Mouse (Mus musculus) limb, embryonic 13.5 days (tissue): ENCODE measurements around the gene Cpne4. TPM values are rescaled to one million over a fixed set of nuclear protein-coding genes. Genes with fewer than 3 reads are reported as not detected.
A peak's percentile ranks its signal among the peaks of the same experiment; 100 is the strongest.

Experiments used
- ATAC-seq: fragments of 200-750 bp; cut with Nextera tagmentation; 2 replicates; pipeline ENCODE4 v1.8.0; 2017; ENCODE audit warnings: low read depth, moderate number of reproducible peaks, moderate TSS enrichment; ENCODE audit not compliant: low FRiP score
- H3K27ac ChIP-seq: fragments of 300-500 bp; sonication (generic); 2 replicates; pipeline ENCODE4 v1.5.1; 2015; ENCODE audit warnings: inconsistent platforms, mild to moderate bottlenecking, moderate library complexity
- H3K27me3 ChIP-seq: fragments of 300-500 bp; sonication (generic); 2 replicates; pipeline ENCODE4 v1.6.1; 2015; ENCODE audit warnings: mild to moderate bottlenecking, inconsistent platforms
- H3K36me3 ChIP-seq: fragments of 300-500 bp; sonication (generic); 2 replicates; pipeline ENCODE4 v1.6.1; 2015; ENCODE audit warnings: inconsistent platforms, mild to moderate bottlenecking, moderate library complexity
- H3K4me1 ChIP-seq: fragments of 300-500 bp; sonication (generic); 2 replicates; pipeline ENCODE4 v1.6.1; 2015; ENCODE audit warnings: inconsistent platforms
- H3K4me2 ChIP-seq: fragments of 300-500 bp; sonication (generic); replicated peaks from 2 replicates; pipeline ENCODE4 v1.6.1; 2015; ENCODE audit warnings: inconsistent platforms, mild to moderate bottlenecking, moderate library complexity
- H3K4me3 ChIP-seq: fragments of 300-500 bp; sonication (generic); 2 replicates; pipeline ENCODE4 v1.5.1; 2015; ENCODE audit warnings: moderate library complexity, mild to moderate bottlenecking, inconsistent platforms
- H3K9ac ChIP-seq: fragments of 300-500 bp; sonication (generic); 2 replicates; pipeline ENCODE4 v1.6.1; 2015; ENCODE audit warnings: mild to moderate bottlenecking, inconsistent platforms
- H3K9me3 ChIP-seq: fragments of 300-500 bp; sonication (generic); 2 replicates; pipeline ENCODE4 v1.6.1; 2016; ENCODE audit warnings: inconsistent platforms
- WGBS: fragments of 180-500 bp; shearing (Covaris S2); methylation state at CpG from one replicate; pipeline ENCODE4 v1.1.7; 2015; 5-methylcytosine and 5-hydroxymethylcytosine counted together
- polyA plus RNA-seq: library from polyadenylated mRNA; unstranded; fragments of >200 nt; fragmentation: Nextera tagmentation; extraction: Ambion mirVana; gene quantifications from 2 replicates; pipeline ENCODE4 v1.2.1, GENCODE M21; 2015

Gene Cpne4
- polyA plus RNA-seq, 1 experiment from 2014 or later = 0.78 TPM

- Histone ChIP-seq H3K36me3 (no peaks in the 10 kb centered on the region), H3K27ac (no peak overlapping the region), H3K4me1 (no peaks in the 10 kb centered on the region), H3K27me3 (no peaks in the 10 kb centered on the region), H3K9me3 (no peaks in the 10 kb centered on the region), H3K9ac (no peak overlapping the region), H3K4me3 (no peak overlapping the region), H3K4me2 (no peak overlapping the region)
- 57% methylated on average over 1 of the region's 1 CpGs for WGBS
- ATAC-seq = no peak
Measured at GRCm38 (mm10) chr9:104998225-104998624, 451.1 kb downstream of the Cpne4 start.

GRCm38 (mm10) chr9:105010721-105011120 is 463.6 kb downstream of the Cpne4 start:
- H3K9me3 ChIP-seq = no peaks in the 10 kb centered on the region

GRCm38 (mm10) chr9:105018186-105018585 is 471.1 kb downstream of the Cpne4 start:
- 84% methylated on average over 7 of the region's 7 CpGs for WGBS
- no peaks in the 10 kb centered on the region for H3K9me3 ChIP-seq
- no peak overlapping the region for H3K4me3 ChIP-seq
- H3K9ac ChIP-seq = no peak overlapping the region
- no peak for ATAC-seq
- H3K4me1 ChIP-seq = no peaks in the 10 kb centered on the region
- H3K4me2 ChIP-seq = no peak overlapping the region
- no peaks in the 10 kb centered on the region for H3K36me3 ChIP-seq
- H3K27ac ChIP-seq = no peak overlapping the region
- no peaks in the 10 kb centered on the region for H3K27me3 ChIP-seq

More at GRCm38 (mm10) chr9:105010721-105011120, 463.6 kb downstream of the Cpne4 start:
- Histone ChIP-seq H3K36me3 (no peaks in the 10 kb centered on the region), H3K27ac (no peak overlapping the region), H3K4me1 (no peaks in the 10 kb centered on the region; the same call in 1 of the 2 replicates), H3K9ac (no peak overlapping the region), H3K4me3 (no peak overlapping the region), H3K4me2 (no peak overlapping the region), H3K27me3 (no peaks in the 10 kb centered on the region)
- WGBS = 11% methylated on average over 2 of the region's 2 CpGs
- ATAC-seq = no peak

GRCm38 (mm10) chr9:105028311-105028710 is 481.2 kb downstream of the Cpne4 start:
- Histone ChIP-seq H3K4me1 (no peaks in the 10 kb centered on the region), H3K27me3 (no peaks in the 10 kb centered on the region), H3K36me3 (no peaks in the 10 kb centered on the region), H3K9ac (no peak overlapping the region), H3K4me3 (no peak overlapping the region), H3K27ac (no peak overlapping the region), H3K4me2 (no peak overlapping the region), H3K9me3 (no peaks in the 10 kb centered on the region)
- 70% methylated on average over 3 of the region's 3 CpGs for WGBS
- ATAC-seq = no peak

- Histone ChIP-seq H3K27ac (no peak overlapping the region), H3K4me2 (no peak overlapping the region), H3K4me3 (no peak overlapping the region), H3K9ac (no peak overlapping the region), H3K4me1 (no peaks in the 10 kb centered on the region), H3K36me3 (no peaks in the 10 kb centered on the region), H3K9me3 (no peaks in the 10 kb centered on the region), H3K27me3 (no peaks in the 10 kb centered on the region)
- 87% methylated on average over 9 of the region's 9 CpGs for WGBS
- no peak for ATAC-seq
Measured at GRCm38 (mm10) chr9:105032572-105032971, 485.5 kb downstream of the Cpne4 start.

GRCm38 (mm10) chr9:105033641-105034040 is 486.6 kb downstream of the Cpne4 start:
- no peak overlapping the region for H3K4me3 ChIP-seq
- no peak overlapping the region for H3K9ac ChIP-seq
- H3K36me3 ChIP-seq = no peaks in the 10 kb centered on the region
- ATAC-seq = no peak
- H3K27ac ChIP-seq = no peak overlapping the region
- no peak overlapping the region for H3K4me2 ChIP-seq
- H3K27me3 ChIP-seq = no peaks in the 10 kb centered on the region
- 83% methylated on average over 7 of the region's 7 CpGs for WGBS
- H3K9me3 ChIP-seq = no peaks in the 10 kb centered on the region
- H3K4me1 ChIP-seq = no peaks in the 10 kb centered on the region

- Histone ChIP-seq H3K9ac (no peak overlapping the region), H3K4me3 (no peak overlapping the region), H3K9me3 (no peaks in the 10 kb centered on the region), H3K27me3 (no peaks in the 10 kb centered on the region), H3K36me3 (no peaks in the 10 kb centered on the region), H3K4me2 (no peak overlapping the region), H3K27ac (no peak overlapping the region), H3K4me1 (no peaks in the 10 kb centered on the region)
- ATAC-seq = no peak
- 68% methylated on average over 3 of the region's 3 CpGs for WGBS
Measured at GRCm38 (mm10) chr9:105037847-105038246, 490.8 kb downstream of the Cpne4 start.

- no peaks in the 10 kb centered on the region for H3K36me3 ChIP-seq
- no peaks in the 10 kb centered on the region for H3K9me3 ChIP-seq
- no peak for ATAC-seq
- peaks cover 4% of the 10 kb centered on the region; the same call in 1 of the 2 replicates for H3K27me3 ChIP-seq
- H3K4me1 ChIP-seq = no peaks in the 10 kb centered on the region
- H3K9ac ChIP-seq = no peak overlapping the region
- no peak overlapping the region for H3K4me2 ChIP-seq
- WGBS = 72% methylated on average over 7 of the region's 7 CpGs
- H3K27ac ChIP-seq = no peak overlapping the region
- no peak overlapping the region for H3K4me3 ChIP-seq
Measured at GRCm38 (mm10) chr9:105046014-105046413, 498.9 kb downstream of the Cpne4 start.

GRCm38 (mm10) chr9:105048351-105048750 is 501.3 kb downstream of the Cpne4 start:
- Histone ChIP-seq H3K27ac (no peak overlapping the region), H3K9me3 (no peaks in the 10 kb centered on the region), H3K27me3 (peaks cover 4% of the 10 kb centered on the region; the same call in 1 of the 2 replicates), H3K9ac (no peak overlapping the region), H3K4me2 (no peak overlapping the region), H3K4me3 (no peak overlapping the region), H3K36me3 (no peaks in the 10 kb centered on the region), H3K4me1 (no peaks in the 10 kb centered on the region)
- WGBS = 66% methylated on average over 10 of the region's 10 CpGs
- ATAC-seq = no peak

GRCm38 (mm10) chr9:105049636-105050035 is 502.6 kb downstream of the Cpne4 start:
- Histone ChIP-seq H3K36me3 (no peaks in the 10 kb centered on the region), H3K4me1 (peaks cover 6% of the 10 kb centered on the region; the same call in 1 of the 2 replicates), H3K9me3 (no peaks in the 10 kb centered on the region), H3K9ac (no peak overlapping the region), H3K27me3 (peaks cover 4% of the 10 kb centered on the region; the same call in 1 of the 2 replicates), H3K27ac (no peak overlapping the region), H3K4me3 (no peak overlapping the region), H3K4me2 (no peak overlapping the region)
- no peak for ATAC-seq
- 47% methylated on average over 2 of the region's 2 CpGs for WGBS

GRCm38 (mm10) chr9:105050257-105050656 is 503.2 kb downstream of the Cpne4 start:
- no peak for ATAC-seq
- no peak overlapping the region for H3K9ac ChIP-seq
- H3K27me3 ChIP-seq = peaks cover 4% of the 10 kb centered on the region; the same call in 1 of the 2 replicates
- H3K4me1 ChIP-seq = peaks cover 6% of the 10 kb centered on the region; the same call in 1 of the 2 replicates
- 61% methylated on average over 2 of the region's 2 CpGs for WGBS
- no peaks in the 10 kb centered on the region for H3K9me3 ChIP-seq
- no peak overlapping the region for H3K4me2 ChIP-seq
- H3K36me3 ChIP-seq = peaks cover 5% of the 10 kb centered on the region; the same call in 1 of the 2 replicates
- H3K4me3 ChIP-seq = no peak overlapping the region
- no peak overlapping the region for H3K27ac ChIP-seq

- Histone ChIP-seq H3K36me3 (peaks cover 31% of the 10 kb centered on the region), H3K4me3 (peak within 1 kb of the TSS; percentile 67), H3K4me2 (peak within 1 kb of the TSS; percentile 79), H3K4me1 (peaks cover 6% of the 10 kb centered on the region; the same call in 1 of the 2 replicates), H3K9ac (peak within 1 kb of the TSS; percentile 83), H3K27me3 (0 out of 2 replicates have a peak, but pooled peaks cover 4% of the 10 kb centered on the region), H3K9me3 (no peaks in the 10 kb centered on the region), H3K27ac (no peak within 1 kb of the TSS; the same call in 1 of the 2 replicates)
- ATAC-seq = peak; percentile 85
- WGBS = 1% methylated on average over 31 of the region's 31 CpGs
Measured at GRCm38 (mm10) chr9:105053147-105053557, 506.1 kb downstream of the Cpne4 start, which contains the start of gene Mrpl3. Gene Mrpl3 (plus strand): TSS chr9:105053239.

- no peak for ATAC-seq
- Histone ChIP-seq H3K4me3 (peak overlapping the region; percentile 67), H3K36me3 (peaks cover 37% of the 10 kb centered on the region), H3K27me3 (no peaks in the 10 kb centered on the region), H3K27ac (no peak overlapping the region), H3K4me2 (peak overlapping the region; percentile 79), H3K4me1 (peaks cover 6% of the 10 kb centered on the region; the same call in 1 of the 2 replicates), H3K9me3 (no peaks in the 10 kb centered on the region), H3K9ac (peak overlapping the region; percentile 83)
- WGBS = 51% methylated on average over 4 of the region's 4 CpGs
Measured at GRCm38 (mm10) chr9:105053812-105054211, 506.7 kb downstream of the Cpne4 start.
